Mouse (Mus musculus): ENCODE measurements around the gene Tbc1d2b. TPM values are rescaled to one million over a fixed set of nuclear protein-coding genes. Genes with fewer than 3 reads are reported as not detected.

Gene Tbc1d2b
- polyA plus RNA-seq, 2 experiments: 6.5 to 9.8 TPM

DNA sequence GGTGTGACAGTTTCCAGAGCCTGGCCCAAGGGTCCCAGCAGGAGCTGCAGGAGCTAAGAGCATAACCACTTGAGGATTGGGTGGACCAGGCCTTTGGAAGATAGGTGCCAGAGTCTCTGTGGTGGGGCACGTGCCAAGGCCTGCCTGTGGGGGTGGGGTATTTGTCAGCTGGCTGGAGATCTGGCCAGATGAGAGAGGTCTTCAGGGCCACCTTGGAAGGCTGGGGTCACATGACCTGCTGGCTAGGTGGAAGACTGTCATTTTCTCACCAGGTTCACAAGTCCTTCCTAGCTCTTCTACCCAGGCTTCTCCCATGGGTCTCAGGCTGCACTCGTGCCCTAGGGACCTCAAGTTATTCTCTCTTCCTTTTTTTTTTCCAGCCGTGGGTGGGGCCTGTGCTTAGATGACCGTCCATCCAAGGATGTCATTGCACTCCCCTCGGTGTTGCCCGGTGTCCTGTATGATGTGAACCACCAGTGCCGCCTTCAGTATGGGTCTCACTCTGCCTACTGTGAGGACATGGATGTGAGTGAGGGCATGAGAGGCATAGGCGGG, 85.2 kb downstream of the Tbc1d2b start:
- H3K4me2 ChIP-seq (ENCODE audit: low read depth): no peak overlapping the region
- no peaks in the 10 kb centered on the region for H3K36me3 ChIP-seq (replicated peaks; ENCODE audit: control insufficient read depth, insufficient read depth, low read depth)
- 53% methylated on average over 8 of the region's 8 CpGs for WGBS (ENCODE audit: insufficient replicate concordance)
- ATAC-seq (ENCODE audit: insufficient read depth): no peak
- H3K27me3 ChIP-seq (ENCODE audit: control insufficient read depth, insufficient read depth, low read length): no peaks in the 10 kb centered on the region
- no peak for DNase-seq (ENCODE audit: low read depth in 3 of 3, low spot score in 3 of 3)
- H3K27ac ChIP-seq: no peak overlapping the region
- no peaks in the 10 kb centered on the region for H3K9me3 ChIP-seq (ENCODE audit: control insufficient read depth, low read length)
- no peak overlapping the region for H3K9ac ChIP-seq (replicated peaks)
- H3K4me1 ChIP-seq (replicated peaks; ENCODE audit: control insufficient read depth in 2 of 2, insufficient read depth in 2 of 2, low read length in 1 of 2): no peaks in the 10 kb centered on the region
- no peak for TF ChIP-seq EP300 (IDR thresholded peaks at IDR 0.05; ENCODE audit: low read depth)
- no peak for TF ChIP-seq CTCF (IDR thresholded peaks at IDR 0.05; ENCODE audit: low read depth)
- H3K4me3 ChIP-seq (ENCODE audit: insufficient read depth in 1 of 2, low read depth in 2 of 2, low read length in 2 of 2): no peak overlapping the region

DNA sequence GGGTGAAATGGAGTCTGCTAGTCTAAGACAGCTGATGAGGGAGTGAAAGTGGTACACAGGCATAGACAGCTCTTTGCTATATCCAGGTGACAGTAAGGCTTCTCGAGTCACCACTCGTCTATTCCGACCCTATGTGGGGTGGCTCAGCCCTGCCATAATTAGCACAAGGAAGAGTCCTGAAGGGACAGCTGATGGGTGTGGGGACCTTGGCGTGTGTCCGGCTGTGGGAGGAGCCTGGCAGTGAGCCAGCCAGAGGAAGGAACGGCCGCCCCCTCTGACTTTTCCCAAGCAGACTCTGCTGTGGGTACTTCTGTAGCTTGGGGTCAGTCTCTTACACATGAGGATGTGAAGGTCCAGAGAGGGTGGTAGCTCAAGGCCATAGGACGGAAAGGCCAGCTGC, 86.5 kb downstream of the Tbc1d2b start:
- WGBS (ENCODE audit: insufficient replicate concordance): 54% methylated on average over 8 of the region's 8 CpGs
- DNase-seq (ENCODE audit: low read depth in 3 of 3, low spot score in 3 of 3) (no peak), ATAC-seq (ENCODE audit: insufficient read depth) (no peak)
- H3K4me3 ChIP-seq (ENCODE audit: insufficient read depth in 1 of 2, low read depth in 2 of 2, low read length in 2 of 2): no peak overlapping the region
- TF ChIP-seq CTCF (IDR thresholded peaks at IDR 0.05; ENCODE audit: low read depth) (no peak), EP300 (IDR thresholded peaks at IDR 0.05; ENCODE audit: low read depth) (no peak)
- H3K27me3 ChIP-seq (ENCODE audit: control insufficient read depth, insufficient read depth, low read length): no peaks in the 10 kb centered on the region
- H3K9me3 ChIP-seq (ENCODE audit: control insufficient read depth, low read length): no peaks in the 10 kb centered on the region
- no peaks in the 10 kb centered on the region for H3K36me3 ChIP-seq (replicated peaks; ENCODE audit: control insufficient read depth, insufficient read depth, low read depth)
- no peaks in the 10 kb centered on the region for H3K4me1 ChIP-seq (replicated peaks; ENCODE audit: control insufficient read depth in 2 of 2, insufficient read depth in 2 of 2, low read length in 1 of 2)
- H3K9ac ChIP-seq (replicated peaks): no peak overlapping the region
- H3K27ac ChIP-seq: no peak overlapping the region
- no peak overlapping the region for H3K4me2 ChIP-seq (ENCODE audit: low read depth)

DNA sequence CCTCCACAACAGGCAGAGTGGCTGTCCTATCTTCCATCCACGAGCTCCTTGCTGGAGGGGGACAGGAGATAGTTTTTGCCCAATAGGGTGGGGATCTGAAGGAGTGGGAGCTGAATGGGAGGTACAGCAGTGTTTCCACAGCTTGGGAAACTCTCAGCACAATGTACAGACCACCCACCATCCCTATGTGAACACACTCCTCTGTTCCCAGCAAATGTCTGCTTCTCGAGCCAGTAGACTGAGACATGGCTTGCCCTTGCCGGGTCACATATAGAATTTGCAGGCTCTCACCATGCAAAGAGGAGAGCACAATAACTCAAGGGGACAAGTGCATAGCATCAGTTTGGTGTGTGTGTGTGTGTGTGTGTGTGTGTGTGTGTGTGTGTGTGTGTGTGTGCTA, 87.1 kb downstream of the Tbc1d2b start:
- 51% methylated on average over 3 of the region's 3 CpGs for WGBS (ENCODE audit: insufficient replicate concordance)
- DNase-seq (ENCODE audit: low read depth in 3 of 3, low spot score in 3 of 3) (no peak), ATAC-seq (ENCODE audit: insufficient read depth) (no peak)
- Histone ChIP-seq H3K27ac (no peak overlapping the region), H3K4me1 (replicated peaks; ENCODE audit: control insufficient read depth in 2 of 2, insufficient read depth in 2 of 2, low read length in 1 of 2) (no peaks in the 10 kb centered on the region), H3K9me3 (ENCODE audit: control insufficient read depth, low read length) (no peaks in the 10 kb centered on the region), H3K36me3 (replicated peaks; ENCODE audit: control insufficient read depth, insufficient read depth, low read depth) (no peaks in the 10 kb centered on the region), H3K4me3 (ENCODE audit: insufficient read depth in 1 of 2, low read depth in 2 of 2, low read length in 2 of 2) (no peak overlapping the region), H3K27me3 (ENCODE audit: control insufficient read depth, insufficient read depth, low read length) (no peaks in the 10 kb centered on the region), H3K4me2 (ENCODE audit: low read depth) (no peak overlapping the region), H3K9ac (replicated peaks) (no peak overlapping the region)
- TF ChIP-seq CTCF (IDR thresholded peaks at IDR 0.05; ENCODE audit: low read depth) (no peak), EP300 (IDR thresholded peaks at IDR 0.05; ENCODE audit: low read depth) (no peak)

DNA sequence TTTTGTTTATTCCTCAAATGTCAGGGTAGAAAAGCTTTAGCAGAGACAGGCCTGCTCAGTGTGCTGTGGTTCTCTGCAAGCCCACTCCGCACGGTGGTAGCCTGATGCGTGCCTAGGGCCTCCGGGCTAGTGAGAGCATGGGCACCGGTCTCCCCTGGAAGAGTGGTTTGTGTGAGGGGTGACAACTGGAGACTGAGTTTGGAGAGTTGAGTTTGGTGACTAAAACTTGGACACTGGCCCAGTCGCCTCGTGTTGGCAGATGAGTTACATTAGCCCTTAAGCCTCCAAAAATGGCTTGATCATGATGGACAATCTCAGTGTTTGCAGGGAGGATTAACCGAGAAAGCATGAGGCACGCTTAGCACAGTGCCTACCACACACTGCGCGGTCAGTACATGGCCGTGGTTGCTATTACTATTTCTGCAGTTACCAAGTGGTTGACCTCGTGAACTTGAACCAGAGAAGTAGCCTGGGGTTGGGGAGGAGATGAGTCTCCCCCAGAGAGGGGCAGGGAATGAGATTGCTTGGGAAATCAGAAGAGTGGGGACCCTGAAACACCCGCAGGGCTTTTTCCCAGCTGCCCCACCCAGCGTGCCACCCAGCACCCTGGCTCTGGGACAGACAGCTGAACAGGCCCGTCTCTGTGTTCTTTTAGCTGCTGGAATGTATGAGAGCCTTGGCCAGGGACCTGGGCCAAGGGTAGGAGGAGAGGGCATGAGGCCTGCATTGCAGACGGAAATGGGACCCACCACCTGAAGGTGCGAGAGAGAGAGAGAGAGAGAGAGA, 87.8 kb downstream of the Tbc1d2b start:
- Histone ChIP-seq H3K4me2 (ENCODE audit: low read depth) (no peak overlapping the region), H3K4me3 (ENCODE audit: insufficient read depth in 1 of 2, low read depth in 2 of 2, low read length in 2 of 2) (no peak overlapping the region), H3K9ac (replicated peaks) (no peak overlapping the region), H3K36me3 (replicated peaks; ENCODE audit: control insufficient read depth, insufficient read depth, low read depth) (no peaks in the 10 kb centered on the region), H3K27me3 (ENCODE audit: control insufficient read depth, insufficient read depth, low read length) (no peaks in the 10 kb centered on the region), H3K27ac (no peak overlapping the region), H3K9me3 (ENCODE audit: control insufficient read depth, low read length) (no peaks in the 10 kb centered on the region), H3K4me1 (replicated peaks; ENCODE audit: control insufficient read depth in 2 of 2, insufficient read depth in 2 of 2, low read length in 1 of 2) (no peaks in the 10 kb centered on the region)
- TF ChIP-seq CTCF (IDR thresholded peaks at IDR 0.05; ENCODE audit: low read depth) (no peak), EP300 (IDR thresholded peaks at IDR 0.05; ENCODE audit: low read depth) (no peak)
- ATAC-seq (ENCODE audit: insufficient read depth) (no peak), DNase-seq (ENCODE audit: low read depth in 3 of 3, low spot score in 3 of 3) (no peak)
- 72% methylated on average over 18 of the region's 18 CpGs for WGBS (ENCODE audit: insufficient replicate concordance)

DNA sequence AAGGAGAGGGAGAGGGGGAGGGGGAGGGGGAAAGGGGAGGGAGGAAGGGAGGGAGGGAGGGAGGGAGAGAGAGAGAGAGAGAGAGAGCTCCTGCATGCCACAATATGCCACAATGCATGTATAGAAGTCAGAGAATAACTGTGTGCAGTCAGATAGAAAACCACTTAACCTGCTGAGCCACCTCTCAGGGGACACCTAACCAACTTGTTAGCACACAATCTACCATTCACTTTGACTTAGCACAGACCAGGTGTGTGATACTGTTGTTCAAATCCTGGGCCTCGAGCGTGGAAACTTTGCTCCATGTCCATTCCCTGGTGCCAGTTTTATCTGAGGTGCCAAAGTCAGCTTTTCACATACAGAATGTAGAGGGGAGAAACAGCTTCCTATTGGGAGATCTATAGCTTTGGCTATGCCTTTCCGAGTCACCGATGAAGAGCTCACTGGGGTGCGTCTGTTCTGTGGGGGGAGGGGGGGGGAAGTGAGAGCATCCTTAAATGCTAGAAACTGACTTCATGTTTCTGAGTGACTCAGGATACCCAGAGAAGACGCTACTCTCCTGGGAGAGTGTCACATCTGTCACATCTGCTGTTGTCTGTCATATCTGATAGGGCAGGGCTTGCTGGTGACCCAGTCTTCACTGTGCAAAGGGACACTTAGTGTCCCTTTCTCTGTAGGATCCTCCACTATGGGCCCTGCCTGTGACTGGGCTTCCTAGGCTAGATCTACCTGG, 88.8 kb downstream of the Tbc1d2b start:
- ATAC-seq (ENCODE audit: insufficient read depth) (no peak), DNase-seq (ENCODE audit: low read depth in 3 of 3, low spot score in 3 of 3) (no peak)
- no peaks in the 10 kb centered on the region for H3K27me3 ChIP-seq (ENCODE audit: control insufficient read depth, insufficient read depth, low read length)
- no peak overlapping the region for H3K4me3 ChIP-seq (ENCODE audit: insufficient read depth in 1 of 2, low read depth in 2 of 2, low read length in 2 of 2)
- no peaks in the 10 kb centered on the region for H3K9me3 ChIP-seq (ENCODE audit: control insufficient read depth, low read length)
- 64% methylated on average over 6 of the region's 6 CpGs for WGBS (ENCODE audit: insufficient replicate concordance)
- no peak overlapping the region for H3K9ac ChIP-seq (replicated peaks)
- no peaks in the 10 kb centered on the region for H3K4me1 ChIP-seq (replicated peaks; ENCODE audit: control insufficient read depth in 2 of 2, insufficient read depth in 2 of 2, low read length in 1 of 2)
- H3K27ac ChIP-seq: no peak overlapping the region
- no peaks in the 10 kb centered on the region for H3K36me3 ChIP-seq (replicated peaks; ENCODE audit: control insufficient read depth, insufficient read depth, low read depth)
- H3K4me2 ChIP-seq (ENCODE audit: low read depth): no peak overlapping the region
- TF ChIP-seq EP300 (IDR thresholded peaks at IDR 0.05; ENCODE audit: low read depth) (no peak), CTCF (IDR thresholded peaks at IDR 0.05; ENCODE audit: low read depth) (no peak)

Measured in liver, embryonic 14.5 days (tissue).